Mouse (Mus musculus) intestine, postnatal 0 days (tissue): Measurements from ENCODE around the gene Pfkl. TPM values are rescaled to one million over a fixed set of nuclear protein-coding genes. Genes with fewer than 3 reads are reported as not detected.

Source experiments
- ATAC-seq: fragments of 200-750 bp; cut with Nextera tagmentation; 2 replicates; pipeline ENCODE4 v1.8.0; 2017; ENCODE audit warnings: mild to moderate bottlenecking, moderate TSS enrichment, moderate library complexity
- H3K27ac ChIP-seq: fragments of 300-500 bp; sonication (generic); 2 replicates; pipeline ENCODE4 v1.5.1; 2014; ENCODE audit warnings: mild to moderate bottlenecking, low read depth, low read length, moderate library complexity
- H3K27me3 ChIP-seq: fragments of 300-500 bp; sonication (generic); replicated peaks from 2 replicates; pipeline ENCODE4 v1.6.1; 2014; ENCODE audit warnings: low read length, mixed read lengths; ENCODE audit not compliant: control insufficient read depth, insufficient read depth
- H3K36me3 ChIP-seq: fragments of 300-500 bp; sonication (generic); 2 replicates; pipeline ENCODE4 v1.6.1; 2014; ENCODE audit warnings: mild to moderate bottlenecking, moderate library complexity; ENCODE audit not compliant: control insufficient read depth, insufficient read depth
- H3K4me1 ChIP-seq: fragments of 300-500 bp; sonication (generic); replicated peaks from 2 replicates; pipeline ENCODE4 v1.6.1; 2014; ENCODE audit warnings: antibody characterized with exemption, low read length, mixed read lengths; ENCODE audit not compliant: control insufficient read depth, insufficient read depth
- H3K4me2 ChIP-seq: fragments of 300-500 bp; sonication (generic); replicated peaks from 2 replicates; pipeline ENCODE4 v1.6.1; 2014; ENCODE audit warnings: low read depth, mild to moderate bottlenecking, moderate library complexity
- H3K4me3 ChIP-seq: fragments of 300-500 bp; sonication (generic); 2 replicates; pipeline ENCODE4 v1.5.1; 2014; ENCODE audit warnings: low read depth, low read length
- H3K9ac ChIP-seq: fragments of 300-500 bp; sonication (generic); 2 replicates; pipeline ENCODE4 v1.6.1; 2014; ENCODE audit warnings: mild to moderate bottlenecking, low read depth, low read length
- H3K9me3 ChIP-seq: fragments of 300-500 bp; sonication (generic); 2 replicates; pipeline ENCODE4 v1.6.1; 2016; ENCODE audit warnings: mixed run types; ENCODE audit not compliant: control insufficient read depth
- CTCF ChIP-seq: sonication (generic); IDR thresholded peaks from 2 replicates; pipeline ENCODE4 v1.5.1; 2016; ENCODE audit warnings: low read depth, mild to moderate bottlenecking, control low read depth, antibody characterized with exemption, moderate library complexity
- WGBS: fragments of 180-500 bp; shearing (Covaris S2); extraction: QIAGEN DNeasy Blood & Tissue Kit; methylation state at CpG from one replicate; pipeline ENCODE4 v1.1.7; 2014; 5-methylcytosine and 5-hydroxymethylcytosine counted together
- polyA plus RNA-seq: library from polyadenylated mRNA; unstranded; fragments of >200 nt; fragmentation: Nextera tagmentation; extraction: Ambion mirVana; gene quantifications from 2 replicates; pipeline ENCODE4 v1.2.1, GENCODE M21; 2015

Pfkl gene
- polyA plus RNA-seq = 42.3 and 51.1 TPM in 2 replicates

- H3K36me3 ChIP-seq = no peaks in the 10 kb centered on the region
- TF ChIP-seq CTCF = no peak
- peak; percentile 20; the same call in 1 of the 2 replicates for ATAC-seq
- H3K4me2 ChIP-seq = peak within 1 kb of the TSS; percentile 89
- peak within 1 kb of the TSS; percentile 67 for H3K9ac ChIP-seq
- H3K9me3 ChIP-seq = no peaks in the 10 kb centered on the region
- WGBS = 0% methylated on average over 9 of the region's 9 CpGs
- H3K27me3 ChIP-seq = no peaks in the 10 kb centered on the region
- H3K4me3 ChIP-seq = peak within 1 kb of the TSS; percentile 78
- H3K4me1 ChIP-seq = peaks cover 16% of the 10 kb centered on the region
- peak within 1 kb of the TSS; percentile 92 for H3K27ac ChIP-seq
Measured at GRCm38 (mm10) chr10:78009945-78010293, at the start of gene Pfkl. Pfkl (minus strand) TSS chr10:78010083.

GRCm38 (mm10) chr10:78057056-78057455, 47.2 kb upstream of the Pfkl start:
- 85% methylated on average over 8 of the region's 8 CpGs for WGBS
- Histone ChIP-seq H3K4me1 (no peaks in the 10 kb centered on the region), H3K27ac (no peak overlapping the region), H3K9ac (no peak overlapping the region), H3K27me3 (no peaks in the 10 kb centered on the region), H3K36me3 (no peaks in the 10 kb centered on the region), H3K4me2 (no peak overlapping the region), H3K9me3 (no peaks in the 10 kb centered on the region), H3K4me3 (no peak overlapping the region)
- TF ChIP-seq CTCF = no peak
- ATAC-seq = no peak

DNA sequence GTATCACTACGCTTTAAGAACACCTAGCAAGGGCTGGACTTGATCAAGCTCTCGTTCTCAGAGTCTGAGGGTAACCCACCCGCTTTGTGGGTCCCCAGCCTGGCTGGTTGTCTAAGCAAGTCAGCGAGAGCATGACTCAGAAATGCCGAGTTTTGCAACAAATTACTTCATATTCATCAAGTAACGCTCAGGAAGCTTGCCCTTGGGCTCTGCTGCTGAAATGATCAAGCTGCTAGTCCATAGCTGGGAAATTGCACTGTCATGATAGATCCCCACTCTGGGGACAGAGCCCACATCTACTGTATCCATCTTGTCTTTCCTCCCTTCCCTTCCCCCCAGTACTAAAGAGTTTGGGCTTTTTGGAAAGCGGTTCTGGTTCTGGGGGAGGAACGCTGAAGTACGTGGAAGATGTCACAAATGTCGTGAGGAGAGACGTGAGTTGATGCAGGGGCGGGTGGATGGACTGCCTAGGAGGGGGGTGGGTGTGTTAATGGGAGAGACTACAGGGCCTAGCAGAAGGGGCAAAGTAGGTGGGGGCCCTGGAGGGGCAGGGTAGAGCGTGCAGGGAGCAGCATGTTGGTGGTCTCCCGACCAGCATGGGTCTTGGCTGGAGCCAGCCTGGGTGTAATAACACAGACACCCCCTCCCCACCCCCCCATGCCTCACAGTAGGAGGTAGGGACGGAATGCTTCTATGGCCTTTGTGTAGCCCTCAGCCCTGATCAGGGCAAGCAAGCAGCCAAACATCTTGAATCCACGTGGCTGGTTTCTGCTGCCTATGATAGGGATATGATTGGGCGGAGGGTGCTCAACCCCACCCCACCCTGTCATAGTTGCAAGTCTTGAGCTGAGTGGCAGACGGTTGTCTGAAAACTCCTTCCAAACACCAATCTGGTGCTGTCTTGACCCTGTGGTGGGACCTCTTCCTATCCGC, 45.0 kb upstream of the Pfkl start:
- no peak for ATAC-seq
- Histone ChIP-seq H3K9ac (no peak overlapping the region), H3K36me3 (no peaks in the 10 kb centered on the region), H3K27me3 (no peaks in the 10 kb centered on the region), H3K4me2 (no peak overlapping the region), H3K4me1 (no peaks in the 10 kb centered on the region), H3K9me3 (no peaks in the 10 kb centered on the region), H3K4me3 (no peak overlapping the region), H3K27ac (no peak overlapping the region)
- no peak for TF ChIP-seq CTCF
- 69% methylated on average over 19 of the region's 19 CpGs for WGBS

GRCm38 (mm10) chr10:78049519-78050035, 39.7 kb upstream of the Pfkl start:
- Histone ChIP-seq H3K4me3 (no peak overlapping the region), H3K27ac (no peak overlapping the region), H3K36me3 (no peaks in the 10 kb centered on the region), H3K4me2 (no peak overlapping the region), H3K27me3 (no peaks in the 10 kb centered on the region), H3K4me1 (no peaks in the 10 kb centered on the region), H3K9ac (no peak overlapping the region), H3K9me3 (no peaks in the 10 kb centered on the region)
- 47% methylated on average over 11 of the region's 11 CpGs for WGBS
- no peak for ATAC-seq
- TF ChIP-seq CTCF = no peak

GRCm38 (mm10) chr10:78048061-78048730, 38.3 kb upstream of the Pfkl start:
- WGBS = 75% methylated on average over 9 of the region's 10 CpGs
- H3K27me3 ChIP-seq = no peaks in the 10 kb centered on the region
- no peak for ATAC-seq
- no peaks in the 10 kb centered on the region for H3K36me3 ChIP-seq
- H3K27ac ChIP-seq = no peak overlapping the region
- H3K4me3 ChIP-seq = no peak overlapping the region
- no peak overlapping the region for H3K4me2 ChIP-seq
- H3K9ac ChIP-seq = no peak overlapping the region
- H3K4me1 ChIP-seq = peaks cover 4% of the 10 kb centered on the region; the same call in 1 of the 2 replicates
- TF ChIP-seq CTCF = no peak
- no peaks in the 10 kb centered on the region for H3K9me3 ChIP-seq

GRCm38 (mm10) chr10:78046388-78046787, 36.5 kb upstream of the Pfkl start:
- no peak for ATAC-seq
- no peaks in the 10 kb centered on the region for H3K9me3 ChIP-seq
- no peak for TF ChIP-seq CTCF

More at GRCm38 (mm10) chr10:78046388-78046787, 36.5 kb upstream of the Pfkl start:
- 90% methylated on average over 4 of the region's 4 CpGs for WGBS
- H3K4me1 ChIP-seq = peaks cover 6% of the 10 kb centered on the region; the same call in 1 of the 2 replicates
- H3K27me3 ChIP-seq = no peaks in the 10 kb centered on the region
- no peak overlapping the region for H3K4me2 ChIP-seq
- no peak overlapping the region for H3K4me3 ChIP-seq
- no peaks in the 10 kb centered on the region for H3K36me3 ChIP-seq
- no peak overlapping the region for H3K9ac ChIP-seq
- no peak overlapping the region for H3K27ac ChIP-seq
